Mouse (Mus musculus) stomach, postnatal 0 days (tissue): ENCODE data around the gene Cyp26a1. TPM values are rescaled to one million over a fixed set of nuclear protein-coding genes. Genes with fewer than 3 reads are reported as not detected.

Source experiments
- ATAC-seq: fragments of 200-750 bp; cut with Nextera tagmentation; 2 replicates; pipeline ENCODE4 v1.8.0; 2017; ENCODE audit not compliant: low FRiP score, low TSS enrichment
- DNase-seq: peaks from one replicate; pipeline ENCODE4 v3.0.0-alpha.2; 2016; ENCODE audit warnings: low spot score
- H3K27ac ChIP-seq: fragments of 300-500 bp; sonication (generic); replicated peaks from 2 replicates; pipeline ENCODE4 v1.5.1; 2014; ENCODE audit warnings: mild to moderate bottlenecking, control low read depth
- H3K27me3 ChIP-seq: fragments of 300-500 bp; sonication (generic); 2 replicates; pipeline ENCODE4 v1.6.1; 2014; ENCODE audit warnings: low read length; ENCODE audit not compliant: control insufficient read depth, insufficient read depth
- H3K36me3 ChIP-seq: fragments of 300-500 bp; sonication (generic); 2 replicates; pipeline ENCODE4 v1.6.1; 2014; ENCODE audit warnings: low read length, mixed read lengths; ENCODE audit not compliant: control insufficient read depth, insufficient read depth
- H3K4me1 ChIP-seq: fragments of 300-500 bp; sonication (generic); replicated peaks from 2 replicates; pipeline ENCODE4 v1.6.1; 2014; ENCODE audit warnings: antibody characterized with exemption; ENCODE audit not compliant: control insufficient read depth, insufficient read depth
- H3K4me2 ChIP-seq: fragments of 300-500 bp; sonication (generic); replicated peaks from 2 replicates; pipeline ENCODE4 v1.6.1; 2014; ENCODE audit warnings: low read depth, mild to moderate bottlenecking, control low read depth, moderate library complexity
- H3K4me3 ChIP-seq: fragments of 300-500 bp; sonication (generic); 2 replicates; pipeline ENCODE4 v1.5.1; 2014; ENCODE audit warnings: low read depth, low read length, control low read depth
- H3K9ac ChIP-seq: fragments of 300-500 bp; sonication (generic); 2 replicates; pipeline ENCODE4 v1.6.1; 2014; ENCODE audit warnings: mild to moderate bottlenecking, low read length, control low read depth, mixed read lengths
- H3K9me3 ChIP-seq: fragments of 300-500 bp; sonication (generic); 2 replicates; pipeline ENCODE4 v1.6.1; 2016; ENCODE audit warnings: low read length; ENCODE audit not compliant: control insufficient read depth
- CTCF ChIP-seq: IDR thresholded peaks from 2 replicates; pipeline ENCODE4 v1.5.1; 2016; ENCODE audit warnings: antibody characterized with exemption, low read depth, mild to moderate bottlenecking, moderate library complexity
- EP300 ChIP-seq: optimal IDR thresholded peaks from 2 replicates; pipeline ENCODE3; 2016; ENCODE audit warnings: antibody characterized with exemption
- WGBS: fragments of 180-500 bp; shearing (Covaris S2); extraction: QIAGEN DNeasy Blood & Tissue Kit; methylation state at CpG from one replicate; pipeline ENCODE4 v1.1.7; 2014; 5-methylcytosine and 5-hydroxymethylcytosine counted together
- polyA plus RNA-seq: library from polyadenylated mRNA; unstranded; fragments of >200 nt; fragmentation: Nextera tagmentation; extraction: Ambion mirVana; gene quantifications from 2 replicates; pipeline ENCODE4 v1.2.1, GENCODE M21; 2015

Cyp26a1 gene
- polyA plus RNA-seq, 1 experiment from 2014 or later = 1.4 TPM

GRCm38 (mm10) chr19:37686941-37687850, 10.4 kb upstream of the Cyp26a1 start:
- TF ChIP-seq CTCF (peak; percentile 69), EP300 (no peak)
- Histone ChIP-seq H3K4me3 (no peak overlapping the region), H3K27ac (no peak overlapping the region), H3K9ac (no peak overlapping the region), H3K27me3 (peaks cover 11% of the 10 kb centered on the region; the same call in 1 of the 2 replicates), H3K9me3 (no peaks in the 10 kb centered on the region), H3K36me3 (no peaks in the 10 kb centered on the region), H3K4me2 (no peak overlapping the region), H3K4me1 (no peaks in the 10 kb centered on the region)
- DNase-seq = peak; percentile 70
- 11% methylated on average over 62 of the region's 62 CpGs for WGBS
- ATAC-seq = peak; percentile 73

- 56% methylated on average over 5 of the region's 5 CpGs for WGBS
- H3K36me3 ChIP-seq = no peaks in the 10 kb centered on the region
- no peaks in the 10 kb centered on the region for H3K9me3 ChIP-seq
- DNase-seq (no peak), ATAC-seq (no peak)
- no peak overlapping the region for H3K9ac ChIP-seq
- H3K4me1 ChIP-seq = 0 out of 2 replicates have a peak, but pooled peaks cover 2% of the 10 kb centered on the region
- H3K4me3 ChIP-seq = no peak overlapping the region
- no peak overlapping the region for H3K27ac ChIP-seq
- TF ChIP-seq CTCF (no peak), EP300 (no peak)
- H3K4me2 ChIP-seq = no peak overlapping the region
- H3K27me3 ChIP-seq = peaks cover 26% of the 10 kb centered on the region
Measured at GRCm38 (mm10) chr19:37689478-37689877, 8.1 kb upstream of the Cyp26a1 start.

GRCm38 (mm10) chr19:37690716-37691115, 6.9 kb upstream of the Cyp26a1 start:
- Histone ChIP-seq H3K27ac (no peak overlapping the region), H3K4me1 (0 out of 2 replicates have a peak, but pooled peaks cover 2% of the 10 kb centered on the region), H3K9ac (no peak overlapping the region), H3K9me3 (no peaks in the 10 kb centered on the region), H3K36me3 (no peaks in the 10 kb centered on the region), H3K4me3 (no peak overlapping the region), H3K27me3 (peaks cover 34% of the 10 kb centered on the region), H3K4me2 (no peak overlapping the region)
- ATAC-seq (peak; percentile 38; the same call in 1 of the 2 replicates), DNase-seq (peak; percentile 37)
- WGBS = 11% methylated on average over 29 of the region's 29 CpGs
- no peak for TF ChIP-seq EP300
- TF ChIP-seq CTCF = peak; percentile 61

GRCm38 (mm10) chr19:37692879-37693278, 4.7 kb upstream of the Cyp26a1 start:
- DNase-seq (peak; percentile 55), ATAC-seq (no peak)
- 1% methylated on average over 31 of the region's 40 CpGs for WGBS

GRCm38 (mm10) chr19:37695146-37695545, 2.5 kb upstream of the Cyp26a1 start:
- no peaks in the 10 kb centered on the region for H3K36me3 ChIP-seq

More at GRCm38 (mm10) chr19:37692879-37693278, 4.7 kb upstream of the Cyp26a1 start:
- H3K27me3 ChIP-seq = peaks cover 40% of the 10 kb centered on the region
- H3K9ac ChIP-seq = no peak overlapping the region
- peak overlapping the region; percentile 34 for H3K4me3 ChIP-seq
- no peaks in the 10 kb centered on the region for H3K9me3 ChIP-seq
- H3K4me1 ChIP-seq = peaks cover 2% of the 10 kb centered on the region; the same call in 1 of the 2 replicates
- H3K27ac ChIP-seq = no peak overlapping the region
- peak overlapping the region; percentile 52 for H3K4me2 ChIP-seq
- TF ChIP-seq CTCF = no peak
- TF ChIP-seq EP300 = no peak
- H3K36me3 ChIP-seq = no peaks in the 10 kb centered on the region

More at GRCm38 (mm10) chr19:37695146-37695545, 2.5 kb upstream of the Cyp26a1 start:
- Histone ChIP-seq H3K27me3 (peaks cover 56% of the 10 kb centered on the region), H3K9ac (no peak overlapping the region), H3K4me3 (no peak overlapping the region), H3K9me3 (no peaks in the 10 kb centered on the region), H3K27ac (no peak overlapping the region), H3K4me2 (no peak overlapping the region), H3K4me1 (peaks cover 2% of the 10 kb centered on the region; the same call in 1 of the 2 replicates)
- TF ChIP-seq CTCF (no peak), EP300 (no peak)
- 45% methylated on average over 13 of the region's 13 CpGs for WGBS
- ATAC-seq (no peak), DNase-seq (no peak)
